Mouse (Mus musculus) cerebellum, adult 2 months (tissue): ENCODE measurements around the gene Mucl3. TPM values are rescaled to one million over a fixed set of nuclear protein-coding genes. Genes with fewer than 3 reads are reported as not detected.

Experiments used
- DNase-seq, 2 experiments: peaks; one replicate each; pipeline ENCODE4 v3.0.0; 2021
- H3K27ac ChIP-seq: fragments of 200-500 bp; 2 replicates; pipeline ENCODE4 v1.5.1; 2012; ENCODE audit warnings: low read length, control low read depth, inconsistent platforms; ENCODE audit not compliant: insufficient read depth
- H3K27me3 ChIP-seq: fragments of 200-500 bp; 2 replicates; pipeline ENCODE4 v1.6.1; 2012; ENCODE audit warnings: inconsistent platforms, mild to moderate bottlenecking, low read length, moderate library complexity; ENCODE audit not compliant: control insufficient read depth, insufficient read depth
- H3K4me1 ChIP-seq: fragments of 200-500 bp; 2 replicates; pipeline ENCODE4 v1.6.1; 2011; ENCODE audit warnings: low read length; ENCODE audit not compliant: control insufficient read depth, insufficient read depth
- H3K4me3 ChIP-seq: fragments of 200-500 bp; replicated peaks from 2 replicates; pipeline ENCODE3; 2011; ENCODE audit warnings: mild to moderate bottlenecking, low read depth, low read length, control low read depth; ENCODE audit not compliant: insufficient read depth
- CTCF ChIP-seq: fragments of 200-500 bp; IDR thresholded peaks from 2 replicates; pipeline ENCODE4 v1.5.1; 2011; ENCODE audit warnings: low read depth, mild to moderate bottlenecking, control low read depth, low read length, moderate library complexity, borderline replicate concordance; ENCODE audit not compliant: insufficient read depth
- POLR2A ChIP-seq: fragments of 200-500 bp; IDR thresholded peaks from 2 replicates; pipeline ENCODE4 v1.6.1; 2011; ENCODE audit warnings: low read length, control low read depth, borderline replicate concordance; ENCODE audit not compliant: insufficient read depth
- WGBS: fragments of 180-500 bp; shearing (Covaris S2); methylation state at CpG from one replicate; pipeline ENCODE4 v1.1.7; 2018; 5-methylcytosine and 5-hydroxymethylcytosine counted together
- polyA plus RNA-seq: library from polyadenylated mRNA; depleted of rRNA; stranded (reverse); fragments of >200 nt; gene quantifications from 2 replicates; pipeline ENCODE4 v1.2.3, GENCODE M21; 2012

The Mucl3 gene
- polyA plus RNA-seq, 1 experiment = not detected

DNA sequence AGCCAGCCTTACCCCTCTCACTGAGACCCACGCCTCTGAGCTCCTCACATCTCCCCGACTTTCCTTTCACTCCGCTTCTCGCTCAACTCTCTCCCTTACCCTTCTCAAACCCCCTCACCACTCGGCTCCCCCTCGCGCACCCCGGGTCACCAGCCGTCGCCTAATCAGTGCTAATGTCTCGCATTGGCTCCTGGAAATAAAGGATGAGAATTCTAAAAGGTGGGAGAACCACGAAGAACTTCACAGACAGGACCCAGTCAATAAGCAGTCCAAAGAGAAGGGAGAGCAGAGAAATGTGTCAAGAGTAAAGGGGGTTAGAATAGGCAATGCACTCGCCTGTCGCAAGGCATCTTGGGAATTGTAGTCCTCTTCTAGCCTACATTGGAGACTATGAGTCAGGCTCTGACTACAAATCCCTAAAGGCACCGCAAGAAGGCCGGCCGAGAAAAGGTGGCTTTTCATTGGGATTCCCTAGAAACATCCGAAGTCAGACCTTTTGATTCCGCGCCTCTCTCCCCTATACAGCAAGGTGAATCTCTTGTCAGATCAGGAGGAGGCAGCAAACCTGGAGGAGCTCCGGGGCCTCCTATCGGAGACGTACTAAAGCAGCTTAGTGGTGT lies 30.0 kb upstream of the Mucl3 start, which contains the start of gene Gtf2h4:
TSS of gene Gtf2h4 (minus strand) at position 324 of the 620 bp plus-strand sequence.
- peak; percentile 86 to 95 for DNase-seq
- no peak for TF ChIP-seq CTCF
- peak; percentile 47; the same call in 1 of the 2 replicates for TF ChIP-seq POLR2A
- Histone ChIP-seq H3K4me3 (peak within 1 kb of the TSS; percentile 72), H3K4me1 (no peaks in the 10 kb centered on the region), H3K27me3 (no peaks in the 10 kb centered on the region), H3K27ac (peak within 1 kb of the TSS; percentile 13; the same call in 1 of the 2 replicates)
- WGBS = under 1% methylated on average over 23 of the region's 23 CpGs

GRCm38 (mm10) chr17:35672527-35672926 lies 29.0 kb upstream of the Mucl3 start:
- TF ChIP-seq POLR2A (no peak), CTCF (no peak)
- WGBS = 85% methylated on average over 6 of the region's 6 CpGs
- DNase-seq = no peak
- H3K4me3 ChIP-seq = no peak overlapping the region
- H3K27ac ChIP-seq = no peak overlapping the region
- H3K27me3 ChIP-seq = no peaks in the 10 kb centered on the region
- no peaks in the 10 kb centered on the region for H3K4me1 ChIP-seq

DNA sequence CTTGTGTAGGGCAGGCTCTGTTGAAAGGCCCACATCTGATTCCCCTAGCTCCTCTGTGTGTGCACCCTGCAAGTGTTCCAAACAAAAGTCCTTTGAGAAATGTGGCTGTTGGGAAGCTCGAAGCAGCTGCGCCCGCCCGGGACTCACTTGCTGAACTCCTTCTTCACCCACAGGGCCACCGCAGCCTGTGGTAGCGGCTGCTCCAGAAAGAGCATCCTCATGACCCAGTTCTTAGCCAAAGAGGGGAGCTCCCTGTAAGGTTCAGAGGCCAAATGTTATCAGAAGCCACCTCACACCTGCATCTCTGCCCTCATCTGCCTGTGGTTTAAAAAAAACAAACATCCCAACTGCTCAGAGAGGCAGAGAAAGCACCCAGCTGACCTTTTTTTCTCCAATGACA lies 28.4 kb upstream of the Mucl3 start:
- no peak for TF ChIP-seq POLR2A
- no peak for DNase-seq
- no peak overlapping the region for H3K4me3 ChIP-seq
- 84% methylated on average over 6 of the region's 6 CpGs for WGBS
- no peak overlapping the region for H3K27ac ChIP-seq
- no peaks in the 10 kb centered on the region for H3K4me1 ChIP-seq
- H3K27me3 ChIP-seq = no peaks in the 10 kb centered on the region

DNA sequence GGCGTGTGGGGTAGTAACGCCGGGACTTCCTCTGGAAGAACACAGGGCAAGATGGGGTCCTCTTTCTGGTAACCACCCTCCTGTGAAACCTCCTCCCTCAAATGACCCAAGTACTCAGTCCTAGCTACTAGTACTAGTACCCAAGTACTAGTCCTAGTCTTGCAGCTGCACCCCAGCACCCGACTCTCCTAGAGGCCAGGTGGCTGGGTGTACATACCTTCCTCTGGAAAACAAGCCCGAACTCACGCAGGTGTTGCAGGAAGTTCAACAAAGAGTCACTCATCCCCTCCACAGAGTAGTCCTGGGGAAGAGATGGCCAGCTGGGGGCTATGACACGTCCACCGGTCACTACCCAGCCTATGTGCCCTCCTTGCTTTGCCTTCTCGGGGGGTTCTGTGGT lies 26.2 kb upstream of the Mucl3 start:
- Histone ChIP-seq H3K4me1 (peaks cover 6% of the 10 kb centered on the region; the same call in 1 of the 2 replicates), H3K4me3 (no peak overlapping the region), H3K27me3 (no peaks in the 10 kb centered on the region), H3K27ac (no peak overlapping the region)
- WGBS = 93% methylated on average over 9 of the region's 9 CpGs
- DNase-seq = no peak
- TF ChIP-seq POLR2A = no peak
- TF ChIP-seq CTCF = no peak

- H3K27me3 ChIP-seq = no peaks in the 10 kb centered on the region
- peak within 1 kb of the TSS; percentile 53 for H3K27ac ChIP-seq
- WGBS = under 1% methylated on average over 61 of the region's 61 CpGs
- peak within 1 kb of the TSS; percentile 78 for H3K4me3 ChIP-seq
- peak; percentile 97 to 98 for DNase-seq
- H3K4me1 ChIP-seq = peaks cover 6% of the 10 kb centered on the region; the same call in 1 of the 2 replicates
- TF ChIP-seq POLR2A (peak; percentile 95), CTCF (no peak)
Observed at GRCm38 (mm10) chr17:35667334-35668065, 24.0 kb upstream of the Mucl3 start, which contains the start of gene Vars2. Vars2 (minus strand) TSS chr17:35667592.

DNA sequence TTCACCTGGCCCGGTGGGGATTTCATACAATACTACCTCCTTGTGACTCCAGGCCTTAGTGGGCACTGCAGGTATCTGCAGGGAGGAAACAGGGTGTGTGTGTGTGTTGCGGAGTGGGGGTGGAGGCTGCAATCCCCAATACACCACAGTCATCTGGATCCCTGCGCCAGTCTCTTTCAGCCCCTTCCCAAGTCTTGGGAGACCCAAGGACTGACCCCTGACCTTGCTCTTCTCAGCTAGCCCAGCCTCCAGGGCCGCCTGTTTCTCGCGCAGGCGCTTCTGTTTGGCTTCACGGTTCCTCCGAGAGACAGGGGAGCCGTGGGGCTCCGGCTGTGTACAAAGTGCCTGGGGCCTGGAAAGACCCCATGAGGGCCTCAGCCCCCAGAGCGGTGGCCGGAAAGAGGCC lies 23.4 kb upstream of the Mucl3 start:
- Histone ChIP-seq H3K27me3 (no peaks in the 10 kb centered on the region), H3K27ac (peak overlapping the region; percentile 14), H3K4me1 (peaks cover 6% of the 10 kb centered on the region; the same call in 1 of the 2 replicates), H3K4me3 (peak overlapping the region; percentile 78)
- 3% methylated on average over 13 of the region's 13 CpGs for WGBS
- TF ChIP-seq CTCF (no peak), POLR2A (no peak)
- no peak for DNase-seq

- Histone ChIP-seq H3K4me3 (no peak overlapping the region), H3K4me1 (peaks cover 6% of the 10 kb centered on the region; the same call in 1 of the 2 replicates), H3K27ac (no peak overlapping the region), H3K27me3 (no peaks in the 10 kb centered on the region)
- no peak for DNase-seq
- WGBS = 75% methylated on average over 17 of the region's 17 CpGs
- no peak for TF ChIP-seq POLR2A
- TF ChIP-seq CTCF = peak; percentile 52
Observed at GRCm38 (mm10) chr17:35665957-35666515, 22.5 kb upstream of the Mucl3 start.

- WGBS = 68% methylated on average over 2 of the region's 2 CpGs
- DNase-seq = no peak
- no peaks in the 10 kb centered on the region; the same call in 1 of the 2 replicates for H3K4me1 ChIP-seq
Observed at GRCm38 (mm10) chr17:35653086-35653485, 9.6 kb upstream of the Mucl3 start.

More at GRCm38 (mm10) chr17:35653086-35653485, 9.6 kb upstream of the Mucl3 start:
- H3K4me3 ChIP-seq = no peak overlapping the region
- TF ChIP-seq POLR2A (no peak), CTCF (no peak)
- H3K27ac ChIP-seq = no peak overlapping the region
- H3K27me3 ChIP-seq = no peaks in the 10 kb centered on the region
